Mouse (Mus musculus) hindbrain, embryonic 10.5 days (tissue): ENCODE measurements around the gene Zdhhc5. TPM values are rescaled to one million over a fixed set of nuclear protein-coding genes. Genes with fewer than 3 reads are reported as not detected.

Experiments used
- DNase-seq: peaks from one replicate; pipeline ENCODE4 v3.0.0-alpha.2; 2017; ENCODE audit warnings: low spot score
- H3K27ac ChIP-seq: fragments of 300-500 bp; sonication (generic); 2 replicates; pipeline ENCODE4 v1.5.1; 2016; ENCODE audit warnings: mild to moderate bottlenecking, moderate library complexity
- H3K27me3 ChIP-seq: fragments of 300-500 bp; sonication (generic); 2 replicates; pipeline ENCODE4 v1.6.1; 2016; ENCODE audit warnings: mild to moderate bottlenecking; ENCODE audit not compliant: poor library complexity, insufficient read depth, severe bottlenecking
- H3K36me3 ChIP-seq: fragments of 300-500 bp; sonication (generic); 2 replicates; pipeline ENCODE4 v1.6.1; 2016; ENCODE audit warnings: mild to moderate bottlenecking, moderate library complexity
- H3K4me1 ChIP-seq: fragments of 300-500 bp; sonication (generic); replicated peaks from 2 replicates; pipeline ENCODE4 v1.6.1; 2016; ENCODE audit warnings: mild to moderate bottlenecking
- H3K4me3 ChIP-seq: fragments of 300-500 bp; sonication (generic); 2 replicates; pipeline ENCODE4 v1.5.1; 2016; ENCODE audit warnings: mild to moderate bottlenecking, moderate library complexity
- H3K9me3 ChIP-seq: fragments of 300-500 bp; sonication (generic); 2 replicates; pipeline ENCODE4 v1.6.1; 2016; ENCODE audit warnings: mild to moderate bottlenecking, moderate library complexity
- WGBS: fragments of 180-500 bp; shearing (Covaris S2); methylation state at CpG from one replicate; pipeline ENCODE4 v1.1.7; 2016; 5-methylcytosine and 5-hydroxymethylcytosine counted together
- polyA plus RNA-seq: library from polyadenylated mRNA; unstranded; fragments of >200 nt; fragmentation: Nextera tagmentation; extraction: Ambion mirVana; gene quantifications from 2 replicates; pipeline ENCODE4 v1.2.1, GENCODE M21; 2016

The Zdhhc5 gene
- polyA plus RNA-seq, 1 experiment from 2014 or later: 25.4 TPM

GRCm38 (mm10) chr2:84714422-84714810, 564 bp downstream of the Zdhhc5 start:
- H3K27ac ChIP-seq: peak overlapping the region; percentile 97
- peak overlapping the region; percentile 96 for H3K4me3 ChIP-seq
- peaks cover 27% of the 10 kb centered on the region for H3K4me1 ChIP-seq
- no peaks in the 10 kb centered on the region for H3K9me3 ChIP-seq
- peaks cover 20% of the 10 kb centered on the region for H3K36me3 ChIP-seq
- no peak for DNase-seq
- under 1% methylated on average over 26 of the region's 26 CpGs for WGBS
- no peaks in the 10 kb centered on the region for H3K27me3 ChIP-seq

GRCm38 (mm10) chr2:84711898-84712297, 3.1 kb downstream of the Zdhhc5 start:
- H3K27me3 ChIP-seq: no peaks in the 10 kb centered on the region
- peaks cover 25% of the 10 kb centered on the region for H3K4me1 ChIP-seq
- H3K36me3 ChIP-seq: peaks cover 45% of the 10 kb centered on the region
- DNase-seq: no peak
- 91% methylated on average over 2 of the region's 2 CpGs for WGBS
- H3K4me3 ChIP-seq: no peak overlapping the region
- H3K27ac ChIP-seq: no peak overlapping the region
- H3K9me3 ChIP-seq: no peaks in the 10 kb centered on the region

- WGBS: 85% methylated on average over 1 of the region's 1 CpGs
- 0 out of 2 replicates have a peak, but pooled peaks cover 3% of the 10 kb centered on the region for H3K4me1 ChIP-seq
- H3K4me3 ChIP-seq: no peak overlapping the region
- H3K27ac ChIP-seq: no peak overlapping the region
- no peaks in the 10 kb centered on the region for H3K27me3 ChIP-seq
- peaks cover 88% of the 10 kb centered on the region for H3K36me3 ChIP-seq
- DNase-seq: no peak
- no peaks in the 10 kb centered on the region for H3K9me3 ChIP-seq
Observed at GRCm38 (mm10) chr2:84707523-84707922, 7.5 kb downstream of the Zdhhc5 start.

GRCm38 (mm10) chr2:84705295-84705694, 9.7 kb downstream of the Zdhhc5 start:
- no peaks in the 10 kb centered on the region for H3K4me1 ChIP-seq
- H3K4me3 ChIP-seq: no peak overlapping the region
- no peak overlapping the region for H3K27ac ChIP-seq
- no peaks in the 10 kb centered on the region for H3K27me3 ChIP-seq
- no peaks in the 10 kb centered on the region for H3K9me3 ChIP-seq
- DNase-seq: no peak
- 89% methylated on average over 1 of the region's 1 CpGs for WGBS
- H3K36me3 ChIP-seq: peaks cover 97% of the 10 kb centered on the region

GRCm38 (mm10) chr2:84704329-84704728, 10.7 kb downstream of the Zdhhc5 start:
- 84% methylated on average over 5 of the region's 5 CpGs for WGBS
- peaks cover 97% of the 10 kb centered on the region for H3K36me3 ChIP-seq
- no peak for DNase-seq

GRCm38 (mm10) chr2:84703497-84703896, 11.5 kb downstream of the Zdhhc5 start:
- no peak for DNase-seq
- WGBS: 98% methylated on average over 1 of the region's 1 CpGs
- H3K36me3 ChIP-seq: peaks cover 97% of the 10 kb centered on the region

More at GRCm38 (mm10) chr2:84704329-84704728, 10.7 kb downstream of the Zdhhc5 start:
- no peaks in the 10 kb centered on the region for H3K27me3 ChIP-seq
- H3K4me1 ChIP-seq: no peaks in the 10 kb centered on the region
- no peaks in the 10 kb centered on the region for H3K9me3 ChIP-seq
- H3K27ac ChIP-seq: no peak overlapping the region
- H3K4me3 ChIP-seq: no peak overlapping the region

GRCm38 (mm10) chr2:84695007-84695695, 19.8 kb downstream of the Zdhhc5 start:
- 93% methylated on average over 5 of the region's 5 CpGs for WGBS
- Histone ChIP-seq H3K9me3 (no peaks in the 10 kb centered on the region), H3K4me1 (no peaks in the 10 kb centered on the region), H3K27me3 (no peaks in the 10 kb centered on the region), H3K4me3 (no peak overlapping the region), H3K27ac (no peak overlapping the region), H3K36me3 (peaks cover 96% of the 10 kb centered on the region)
- DNase-seq: no peak

More at GRCm38 (mm10) chr2:84703497-84703896, 11.5 kb downstream of the Zdhhc5 start:
- Histone ChIP-seq H3K27me3 (no peaks in the 10 kb centered on the region), H3K4me1 (no peaks in the 10 kb centered on the region), H3K9me3 (no peaks in the 10 kb centered on the region), H3K4me3 (no peak overlapping the region), H3K27ac (no peak overlapping the region)

- H3K27me3 ChIP-seq: no peaks in the 10 kb centered on the region
- 94% methylated on average over 12 of the region's 12 CpGs for WGBS
- no peak for DNase-seq
- no peaks in the 10 kb centered on the region for H3K9me3 ChIP-seq
- H3K4me1 ChIP-seq: no peaks in the 10 kb centered on the region
- H3K27ac ChIP-seq: no peak overlapping the region
- peaks cover 98% of the 10 kb centered on the region for H3K36me3 ChIP-seq
- no peak overlapping the region for H3K4me3 ChIP-seq
Observed at GRCm38 (mm10) chr2:84690050-84690449, 24.9 kb downstream of the Zdhhc5 start.

- no peak for DNase-seq
- Histone ChIP-seq H3K27ac (no peak overlapping the region), H3K27me3 (no peaks in the 10 kb centered on the region), H3K4me1 (no peaks in the 10 kb centered on the region), H3K4me3 (no peak overlapping the region), H3K36me3 (peaks cover 92% of the 10 kb centered on the region), H3K9me3 (no peaks in the 10 kb centered on the region)
- WGBS: 83% methylated on average over 2 of the region's 2 CpGs
Observed at GRCm38 (mm10) chr2:84688080-84688844, 26.7 kb downstream of the Zdhhc5 start.

GRCm38 (mm10) chr2:84682605-84683183, 32.3 kb downstream of the Zdhhc5 start:
- DNase-seq: no peak
- WGBS: 86% methylated on average over 6 of the region's 6 CpGs
- Histone ChIP-seq H3K36me3 (peaks cover 70% of the 10 kb centered on the region), H3K27ac (no peak overlapping the region), H3K4me3 (no peak overlapping the region), H3K9me3 (no peaks in the 10 kb centered on the region), H3K4me1 (peaks cover 10% of the 10 kb centered on the region), H3K27me3 (no peaks in the 10 kb centered on the region)

GRCm38 (mm10) chr2:84679016-84679415, 36.0 kb downstream of the Zdhhc5 start, which contains the start of gene Tmx2:
TSS of gene Tmx2 (minus strand) at chr2:84679140.
- 18% methylated on average over 8 of the region's 8 CpGs for WGBS
- no peak for DNase-seq
- H3K4me3 ChIP-seq: peak within 1 kb of the TSS; percentile 95
- H3K27ac ChIP-seq: peak within 1 kb of the TSS; percentile 91
- H3K36me3 ChIP-seq: peaks cover 57% of the 10 kb centered on the region
- H3K9me3 ChIP-seq: no peaks in the 10 kb centered on the region
- H3K27me3 ChIP-seq: no peaks in the 10 kb centered on the region
- peaks cover 24% of the 10 kb centered on the region for H3K4me1 ChIP-seq

GRCm38 (mm10) chr2:84677968-84678880, 36.8 kb downstream of the Zdhhc5 start, which contains the start of the genes Gm28635 and Med19:
TSS of gene Gm28635 (minus strand) at chr2:84678041.
TSS of gene Med19 (plus strand) at chr2:84678402.
- peak; percentile 95 for DNase-seq
- under 1% methylated on average over 44 of the region's 44 CpGs for WGBS
- Histone ChIP-seq H3K27me3 (no peaks in the 10 kb centered on the region), H3K36me3 (peaks cover 63% of the 10 kb centered on the region), H3K27ac (peak within 1 kb of the TSS; percentile 91), H3K9me3 (no peaks in the 10 kb centered on the region), H3K4me1 (peaks cover 24% of the 10 kb centered on the region), H3K4me3 (peak within 1 kb of the TSS; percentile 95)
